Mouse (Mus musculus): ENCODE results near the gene Grap2.

Gene Grap2

DNA sequence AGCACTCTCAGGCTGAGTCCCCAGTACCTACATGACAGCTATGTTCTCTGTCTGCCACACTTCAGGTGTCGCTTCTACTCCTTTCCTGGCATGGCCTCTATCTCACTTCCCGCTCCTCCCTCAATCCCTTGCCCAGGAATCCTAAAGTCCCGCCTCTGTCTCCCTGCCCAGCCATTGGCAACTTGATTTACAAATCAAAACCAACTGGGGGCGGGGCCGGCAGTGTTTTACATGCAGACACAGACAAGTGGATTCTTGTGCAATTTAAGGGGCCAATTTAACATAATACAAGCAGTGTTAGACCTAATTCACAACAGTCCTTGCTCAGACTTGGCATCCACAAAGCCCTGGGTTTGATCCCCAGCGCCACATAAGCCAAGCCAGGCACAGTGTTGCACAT is 31.6 kb downstream of the Grap2 start:
- DNase-seq: no peak

GRCm38 (mm10) chr15:80607970-80608369 is 35.6 kb downstream of the Grap2 start:
- no peak for DNase-seq

DNA sequence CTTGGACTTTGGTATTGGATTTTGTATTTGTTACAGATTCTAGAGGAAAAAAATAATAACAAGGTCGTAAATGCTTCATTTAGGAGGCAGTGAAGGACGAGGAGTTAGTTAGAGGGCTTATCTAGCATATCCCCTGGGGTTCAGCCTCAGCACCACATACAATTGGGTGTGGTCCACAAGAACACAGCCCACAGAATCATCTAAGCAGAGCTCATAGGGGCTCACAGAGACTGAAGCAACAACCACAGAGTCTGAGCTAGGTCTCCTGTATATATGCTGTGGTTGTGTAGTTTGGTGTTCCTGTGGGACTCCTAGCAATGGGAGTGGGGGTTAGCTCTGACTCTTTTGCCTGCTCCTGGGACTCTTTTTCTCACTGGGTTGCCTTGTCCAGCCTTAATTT is 37.9 kb downstream of the Grap2 start:
- DNase-seq: no peak

DNA sequence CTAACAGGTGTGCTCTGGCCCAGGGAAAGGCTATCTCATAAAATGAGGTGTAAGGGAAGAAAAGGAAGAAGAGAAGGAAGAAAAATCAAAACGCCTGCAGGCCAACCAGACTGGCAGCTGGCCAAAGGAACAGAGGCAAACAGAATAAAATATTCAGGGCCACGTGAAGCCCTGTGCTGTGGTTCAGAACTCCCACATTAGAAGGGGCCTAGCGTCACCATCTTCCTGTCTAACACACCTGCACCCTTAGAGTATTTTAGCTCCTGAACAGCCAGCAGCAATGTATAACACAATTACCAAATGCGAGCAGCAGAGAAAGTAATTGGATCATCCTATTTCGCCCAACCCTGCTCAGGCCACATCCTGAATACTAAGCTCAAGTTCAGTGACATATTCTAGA is 39.1 kb downstream of the Grap2 start:
- no peak for DNase-seq

- DNase-seq: no peak
Measured at GRCm38 (mm10) chr15:80613904-80614303, 41.5 kb downstream of the Grap2 start.

- no peak for DNase-seq
Measured at GRCm38 (mm10) chr15:80614500-80615289, 42.3 kb downstream of the Grap2 start.

- no peak for DNase-seq
Measured at GRCm38 (mm10) chr15:80615290-80615570, 42.8 kb downstream of the Grap2 start.

- no peak for DNase-seq
Measured at GRCm38 (mm10) chr15:80615636-80616383, 43.4 kb downstream of the Grap2 start.

DNA sequence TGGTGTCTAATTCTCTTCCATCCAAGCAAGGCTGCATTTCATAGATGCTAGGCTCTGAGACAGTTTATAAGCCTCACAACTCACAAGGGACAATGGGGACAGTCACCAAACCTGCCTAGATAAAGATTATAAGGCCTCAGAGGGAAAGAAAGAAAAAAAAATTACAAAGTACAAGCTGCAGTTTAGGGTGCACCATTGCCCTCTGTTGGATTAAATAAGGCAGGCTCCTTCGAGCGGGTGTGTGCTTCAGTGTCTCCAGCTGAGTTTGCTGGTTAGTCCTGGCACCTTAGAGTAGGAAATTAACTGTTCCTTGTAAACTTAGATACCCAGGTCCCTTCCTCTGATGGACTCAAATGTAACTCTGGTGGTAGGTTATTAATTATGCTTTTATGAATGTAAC is 45.4 kb downstream of the Grap2 start:
- DNase-seq: no peak

DNA sequence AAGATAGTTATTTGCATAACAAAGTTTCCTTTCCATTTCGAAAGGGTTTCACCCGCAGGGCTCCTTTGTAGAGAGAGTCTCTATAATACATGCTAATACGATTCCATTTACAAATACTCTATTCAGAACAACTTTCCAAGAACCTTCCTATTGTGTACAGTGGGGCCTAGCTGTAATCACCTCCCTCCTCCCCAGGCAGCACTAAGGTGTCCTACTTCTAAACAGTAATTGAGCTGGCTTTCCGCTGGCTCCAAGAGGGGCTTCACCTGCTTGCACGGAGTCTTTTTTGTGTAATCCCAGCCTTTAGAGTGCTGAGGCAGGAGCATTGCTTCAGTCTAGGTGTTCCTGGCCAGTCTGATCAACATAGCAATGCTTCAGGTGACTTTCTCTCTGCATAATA is 46.8 kb downstream of the Grap2 start:
- DNase-seq: no peak

DNA sequence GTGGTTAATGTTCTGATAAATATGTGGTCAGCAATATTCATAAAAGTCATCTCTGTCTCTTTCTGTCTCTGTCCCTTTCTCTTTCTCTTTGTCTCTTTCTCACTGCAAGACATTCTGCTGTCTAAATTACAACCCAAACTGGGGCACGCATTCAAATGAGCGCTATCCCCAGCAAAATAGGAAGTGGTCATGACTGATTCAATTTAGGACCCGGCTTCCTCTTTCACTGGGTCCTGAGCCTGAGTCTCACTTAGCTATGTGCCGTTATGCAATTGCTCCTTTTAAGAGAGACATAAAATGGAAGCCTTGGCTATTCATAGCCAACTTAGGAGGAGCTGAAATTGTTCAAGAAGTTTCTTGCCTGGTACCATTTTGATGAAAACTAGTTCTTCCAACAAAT is 47.4 kb downstream of the Grap2 start:
- DNase-seq: no peak

DNA sequence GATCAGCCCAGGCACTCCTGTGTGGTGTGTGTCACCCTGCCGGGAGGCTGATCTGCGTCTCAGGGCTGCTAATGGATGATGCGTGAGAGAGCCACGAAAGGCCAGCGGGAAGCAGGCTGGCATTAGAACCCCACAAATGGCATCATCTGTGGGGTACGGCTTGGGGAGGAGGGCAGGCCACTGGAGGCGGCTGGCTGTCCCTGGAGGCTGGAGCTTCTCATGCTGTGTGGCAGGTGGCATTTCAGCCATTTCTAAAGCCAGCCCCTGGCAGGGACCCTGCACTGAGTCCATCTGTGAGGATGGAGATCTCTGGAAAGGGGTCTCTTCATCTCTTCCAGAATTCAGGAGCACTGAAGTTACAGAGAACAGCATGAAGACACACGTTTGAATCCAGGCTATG is 48.0 kb downstream of the Grap2 start:
- DNase-seq: no peak

- DNase-seq: no peak
Measured at GRCm38 (mm10) chr15:80623171-80623837, 50.9 kb downstream of the Grap2 start.

- DNase-seq: no peak
Measured at GRCm38 (mm10) chr15:80626472-80626871, 54.1 kb downstream of the Grap2 start.

DNA sequence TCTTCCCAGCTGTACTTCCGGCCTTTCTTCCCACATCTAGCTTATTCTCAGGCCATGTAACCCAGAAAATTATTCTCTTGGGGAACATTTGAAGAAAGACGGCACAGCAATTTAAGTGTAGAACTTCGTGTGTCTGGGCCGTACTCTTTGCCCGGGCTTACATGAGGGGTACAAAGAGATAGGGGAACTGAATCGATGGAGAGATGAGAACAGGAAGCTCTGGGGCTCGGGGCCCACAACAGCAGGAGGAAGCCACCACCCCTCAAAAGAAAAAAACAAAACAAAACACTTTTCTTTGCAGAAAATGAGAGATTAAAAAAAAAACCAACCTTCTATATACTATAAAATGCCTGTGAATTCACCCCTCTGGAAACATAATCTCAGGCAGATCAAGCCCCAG is 57.8 kb downstream of the Grap2 start:
- DNase-seq: no peak

DNA sequence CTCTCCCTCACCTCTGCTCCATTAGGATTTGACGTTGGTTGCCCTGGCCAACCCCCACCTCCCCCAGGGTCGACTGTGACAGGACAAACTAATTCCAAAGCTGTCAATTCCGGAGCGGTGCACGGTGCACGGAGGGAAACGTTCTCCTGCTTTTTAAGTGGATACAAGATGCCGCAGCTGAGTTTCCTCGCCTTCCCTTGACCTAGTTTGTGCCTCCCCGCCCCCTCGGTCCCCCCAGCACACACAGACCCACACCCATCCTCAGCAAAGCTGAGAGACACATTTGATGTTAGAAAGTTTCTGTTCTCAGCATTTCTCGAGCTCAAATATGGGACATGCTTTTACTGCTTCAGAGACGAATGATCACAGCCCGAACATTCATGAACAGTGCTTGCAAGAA is 58.3 kb downstream of the Grap2 start:
- no peak for DNase-seq

GRCm38 (mm10) chr15:80631311-80631710 is 58.9 kb downstream of the Grap2 start:
- no peak for DNase-seq

GRCm38 (mm10) chr15:80632280-80632893 is 60.0 kb downstream of the Grap2 start:
- DNase-seq: no peak

GRCm38 (mm10) chr15:80634391-80635193 is 62.2 kb downstream of the Grap2 start:
- DNase-seq: peak; percentile 25

- no peak for DNase-seq
Measured at GRCm38 (mm10) chr15:80636757-80637372, 64.5 kb downstream of the Grap2 start.

DNA sequence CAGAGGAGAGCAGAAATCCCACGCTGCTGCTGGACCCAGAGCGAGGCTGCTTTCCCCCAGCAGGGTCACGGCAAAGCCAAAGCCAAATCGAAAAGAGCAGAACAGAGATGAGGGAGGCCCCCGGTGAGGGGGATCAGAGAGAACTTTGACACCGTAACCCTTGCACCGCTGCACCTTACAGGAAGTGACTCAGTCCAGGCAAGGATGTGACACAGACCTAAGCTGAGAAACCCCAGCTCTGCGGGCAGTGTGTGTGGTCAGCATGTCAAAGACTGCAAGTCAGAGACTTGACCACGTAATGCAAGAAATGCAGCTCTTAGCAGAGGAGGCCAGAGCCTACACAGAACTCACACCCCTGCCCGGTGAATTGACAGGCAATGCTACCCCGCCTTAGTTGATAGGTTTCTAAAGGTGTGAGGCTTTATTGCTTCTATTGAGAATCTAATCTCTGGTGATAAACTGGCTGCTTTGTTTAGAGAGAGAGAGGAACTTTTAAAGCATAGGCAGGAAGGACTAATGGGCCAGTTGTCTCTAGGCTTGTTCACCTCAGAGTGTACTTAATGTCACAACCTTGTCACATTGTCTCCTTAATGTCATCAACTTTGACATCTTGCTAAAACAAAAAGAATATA is 66.8 kb downstream of the Grap2 start:
- no peak for DNase-seq

- DNase-seq: no peak
Measured at GRCm38 (mm10) chr15:80639874-80640273, 67.5 kb downstream of the Grap2 start.

Data from right cerebral cortex, postnatal 4 days (tissue).